Mouse (Mus musculus): ENCODE measurements around the gene Nkx2-4. TPM values are rescaled to one million over a fixed set of nuclear protein-coding genes. Genes with fewer than 3 reads are reported as not detected.

Gene Nkx2-4
- polyA plus RNA-seq, 1 experiment from 2014 or later, result not detected

GRCm38 (mm10) chr2:147074399-147074798 lies 10.8 kb downstream of the Nkx2-4 start:
- Histone ChIP-seq H3K9me3 (ENCODE audit: control insufficient read depth, low read length) (no peaks in the 10 kb centered on the region), H3K36me3 (ENCODE audit: control insufficient read depth, insufficient read depth, low read length) (peaks cover 43% of the 10 kb centered on the region), H3K4me2 (ENCODE audit: low read length) (no peak overlapping the region), H3K4me1 (ENCODE audit: control insufficient read depth, insufficient read depth, low read length) (no peaks in the 10 kb centered on the region), H3K9ac (replicated peaks; ENCODE audit: low read length) (no peak overlapping the region), H3K4me3 (replicated peaks; ENCODE audit: low read depth, low read length) (no peak overlapping the region), H3K27me3 (ENCODE audit: control insufficient read depth, insufficient read depth, low read length) (peaks cover 8% of the 10 kb centered on the region), H3K27ac (replicated peaks; ENCODE audit: low read depth, low read length) (no peak overlapping the region)
- DNase-seq (no peak), ATAC-seq (ENCODE audit: low FRiP score, low TSS enrichment) (no peak)
- 95% methylated on average over 4 of the region's 4 CpGs for WGBS

DNA sequence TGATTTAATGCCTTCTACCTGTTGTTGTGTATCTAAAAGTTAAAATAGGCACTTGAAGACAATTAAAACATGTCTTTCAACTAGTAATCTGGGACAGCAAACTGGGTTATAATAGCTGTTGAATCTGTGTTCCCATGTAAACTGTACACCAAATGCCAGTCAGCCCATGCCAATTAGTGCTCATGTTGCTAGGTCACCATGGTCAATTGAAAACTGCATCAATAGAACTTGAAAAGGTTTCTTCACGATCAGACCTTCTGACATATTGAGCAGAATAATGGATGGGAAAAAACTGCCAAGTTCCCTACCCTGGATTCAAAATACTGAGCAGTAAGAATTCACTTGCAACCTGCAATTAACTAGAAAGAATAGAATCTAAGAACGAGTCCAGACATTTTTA lies 11.3 kb downstream of the Nkx2-4 start:
- Histone ChIP-seq H3K27ac (replicated peaks; ENCODE audit: low read depth, low read length) (no peak overlapping the region), H3K36me3 (ENCODE audit: control insufficient read depth, insufficient read depth, low read length) (peaks cover 48% of the 10 kb centered on the region), H3K4me3 (replicated peaks; ENCODE audit: low read depth, low read length) (no peak overlapping the region), H3K9me3 (ENCODE audit: control insufficient read depth, low read length) (no peaks in the 10 kb centered on the region), H3K4me1 (ENCODE audit: control insufficient read depth, insufficient read depth, low read length) (no peaks in the 10 kb centered on the region), H3K4me2 (ENCODE audit: low read length) (no peak overlapping the region), H3K27me3 (ENCODE audit: control insufficient read depth, insufficient read depth, low read length) (peaks cover 4% of the 10 kb centered on the region; the same call in 1 of the 2 replicates), H3K9ac (replicated peaks; ENCODE audit: low read length) (no peak overlapping the region)
- DNase-seq (no peak), ATAC-seq (ENCODE audit: low FRiP score, low TSS enrichment) (no peak)
- WGBS, result 72% methylated on average over 2 of the region's 2 CpGs

- Histone ChIP-seq H3K4me1 (ENCODE audit: control insufficient read depth, insufficient read depth, low read length) (no peaks in the 10 kb centered on the region), H3K9me3 (ENCODE audit: control insufficient read depth, low read length) (no peaks in the 10 kb centered on the region), H3K9ac (replicated peaks; ENCODE audit: low read length) (no peak overlapping the region), H3K4me2 (ENCODE audit: low read length) (no peak overlapping the region), H3K36me3 (ENCODE audit: control insufficient read depth, insufficient read depth, low read length) (peaks cover 35% of the 10 kb centered on the region), H3K27me3 (ENCODE audit: control insufficient read depth, insufficient read depth, low read length) (no peaks in the 10 kb centered on the region), H3K27ac (replicated peaks; ENCODE audit: low read depth, low read length) (no peak overlapping the region), H3K4me3 (replicated peaks; ENCODE audit: low read depth, low read length) (no peak overlapping the region)
- WGBS, result 89% methylated on average over 1 of the region's 1 CpGs
- DNase-seq (no peak), ATAC-seq (ENCODE audit: low FRiP score, low TSS enrichment) (no peak)
Measured at GRCm38 (mm10) chr2:147070305-147070704, 14.9 kb downstream of the Nkx2-4 start.

- no peak overlapping the region for H3K27ac ChIP-seq (replicated peaks; ENCODE audit: low read depth, low read length)
- no peak overlapping the region for H3K9ac ChIP-seq (replicated peaks; ENCODE audit: low read length)
- H3K36me3 ChIP-seq (ENCODE audit: control insufficient read depth, insufficient read depth, low read length), result peaks cover 33% of the 10 kb centered on the region
- H3K4me3 ChIP-seq (replicated peaks; ENCODE audit: low read depth, low read length), result no peak overlapping the region
- WGBS, result 13% methylated on average over 1 of the region's 1 CpGs
- DNase-seq (no peak), ATAC-seq (ENCODE audit: low FRiP score, low TSS enrichment) (no peak)
- H3K4me1 ChIP-seq (ENCODE audit: control insufficient read depth, insufficient read depth, low read length), result no peaks in the 10 kb centered on the region
- no peaks in the 10 kb centered on the region for H3K27me3 ChIP-seq (ENCODE audit: control insufficient read depth, insufficient read depth, low read length)
- H3K4me2 ChIP-seq (ENCODE audit: low read length), result no peak overlapping the region
- no peaks in the 10 kb centered on the region for H3K9me3 ChIP-seq (ENCODE audit: control insufficient read depth, low read length)
Measured at GRCm38 (mm10) chr2:147069077-147069476, 16.2 kb downstream of the Nkx2-4 start.

GRCm38 (mm10) chr2:147067480-147068246 lies 17.6 kb downstream of the Nkx2-4 start:
- H3K27me3 ChIP-seq (ENCODE audit: control insufficient read depth, insufficient read depth, low read length), result no peaks in the 10 kb centered on the region
- H3K9me3 ChIP-seq (ENCODE audit: control insufficient read depth, low read length), result no peaks in the 10 kb centered on the region
- WGBS, result 98% methylated on average over 1 of the region's 1 CpGs
- H3K36me3 ChIP-seq (ENCODE audit: control insufficient read depth, insufficient read depth, low read length), result peaks cover 35% of the 10 kb centered on the region
- H3K9ac ChIP-seq (replicated peaks; ENCODE audit: low read length), result no peak overlapping the region
- H3K4me1 ChIP-seq (ENCODE audit: control insufficient read depth, insufficient read depth, low read length), result no peaks in the 10 kb centered on the region
- H3K27ac ChIP-seq (replicated peaks; ENCODE audit: low read depth, low read length), result no peak overlapping the region
- no peak for DNase-seq
- no peak overlapping the region for H3K4me3 ChIP-seq (replicated peaks; ENCODE audit: low read depth, low read length)
- no peak for ATAC-seq (ENCODE audit: low FRiP score, low TSS enrichment)
- H3K4me2 ChIP-seq (ENCODE audit: low read length), result no peak overlapping the region

DNA sequence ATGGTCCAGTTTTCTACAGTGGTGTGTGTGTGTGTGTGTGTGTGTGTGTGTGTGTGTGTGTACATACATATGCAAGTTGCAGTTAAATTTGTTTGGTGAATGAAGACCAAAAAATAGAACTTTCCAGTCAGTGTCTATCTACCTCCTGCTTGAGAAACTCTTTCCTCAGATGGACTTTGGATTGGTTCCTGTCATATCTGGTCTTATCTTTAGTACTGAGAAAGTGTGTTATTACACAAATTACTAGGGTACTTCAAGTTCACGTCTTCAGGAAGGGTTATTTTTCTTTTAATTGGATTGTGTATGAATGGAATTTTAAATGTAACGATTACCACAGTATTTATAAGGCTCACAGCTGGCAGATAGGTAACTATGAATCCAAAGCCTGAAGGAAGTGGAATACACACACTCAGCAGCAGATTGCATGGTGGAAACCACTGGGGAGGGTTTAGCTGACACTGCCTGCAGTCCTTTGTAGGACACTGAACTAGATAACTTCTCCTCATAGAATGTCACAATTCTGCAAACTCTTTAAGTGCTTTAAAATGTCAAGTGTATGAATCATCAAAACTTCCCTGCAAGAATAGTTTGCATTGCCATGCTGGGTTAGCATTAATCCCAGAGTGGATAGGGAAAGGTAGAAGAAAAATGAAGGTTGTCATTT lies 31.9 kb downstream of the Nkx2-4 start:
- Histone ChIP-seq H3K4me1 (ENCODE audit: control insufficient read depth, insufficient read depth, low read length) (no peaks in the 10 kb centered on the region), H3K9ac (replicated peaks; ENCODE audit: low read length) (no peak overlapping the region), H3K9me3 (ENCODE audit: control insufficient read depth, low read length) (no peaks in the 10 kb centered on the region), H3K27me3 (ENCODE audit: control insufficient read depth, insufficient read depth, low read length) (no peaks in the 10 kb centered on the region), H3K36me3 (ENCODE audit: control insufficient read depth, insufficient read depth, low read length) (peaks cover 66% of the 10 kb centered on the region), H3K27ac (replicated peaks; ENCODE audit: low read depth, low read length) (no peak overlapping the region), H3K4me2 (ENCODE audit: low read length) (no peak overlapping the region), H3K4me3 (replicated peaks; ENCODE audit: low read depth, low read length) (no peak overlapping the region)
- 97% methylated on average over 2 of the region's 2 CpGs for WGBS
- no peak for ATAC-seq (ENCODE audit: low FRiP score, low TSS enrichment)
- DNase-seq, result no peak

- Histone ChIP-seq H3K9me3 (ENCODE audit: control insufficient read depth, low read length) (no peaks in the 10 kb centered on the region), H3K27ac (replicated peaks; ENCODE audit: low read depth, low read length) (no peak overlapping the region), H3K9ac (replicated peaks; ENCODE audit: low read length) (no peak overlapping the region), H3K4me1 (ENCODE audit: control insufficient read depth, insufficient read depth, low read length) (no peaks in the 10 kb centered on the region), H3K4me2 (ENCODE audit: low read length) (no peak overlapping the region), H3K27me3 (ENCODE audit: control insufficient read depth, insufficient read depth, low read length) (no peaks in the 10 kb centered on the region), H3K4me3 (replicated peaks; ENCODE audit: low read depth, low read length) (no peak overlapping the region), H3K36me3 (ENCODE audit: control insufficient read depth, insufficient read depth, low read length) (peaks cover 56% of the 10 kb centered on the region)
- ATAC-seq (ENCODE audit: low FRiP score, low TSS enrichment) (no peak), DNase-seq (no peak)
- 93% methylated on average over 3 of the region's 3 CpGs for WGBS
Measured at GRCm38 (mm10) chr2:147047051-147047450, 38.2 kb downstream of the Nkx2-4 start.

DNA sequence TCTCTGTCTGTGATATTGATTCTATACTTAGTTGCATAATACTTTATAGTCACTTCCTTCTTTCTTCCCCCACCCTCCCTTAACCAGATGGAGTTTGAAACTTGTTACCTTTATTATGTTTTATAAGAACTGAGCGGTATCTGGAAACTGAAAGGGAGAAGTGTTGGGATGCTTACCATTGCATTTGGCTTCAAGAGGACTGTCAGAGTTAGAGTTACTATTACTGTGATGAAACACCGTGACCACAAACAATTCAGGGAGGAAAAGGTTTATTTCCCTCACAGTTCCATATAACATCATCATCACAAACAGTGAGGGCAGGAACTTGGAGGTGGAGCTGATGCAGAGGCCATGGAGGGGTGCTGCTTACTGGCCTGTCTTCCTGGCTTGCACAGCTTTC lies 49.4 kb downstream of the Nkx2-4 start:
- H3K9ac ChIP-seq (replicated peaks; ENCODE audit: low read length), result no peak overlapping the region
- H3K4me3 ChIP-seq (replicated peaks; ENCODE audit: low read depth, low read length), result no peak overlapping the region
- H3K9me3 ChIP-seq (ENCODE audit: control insufficient read depth, low read length), result no peaks in the 10 kb centered on the region
- ATAC-seq (ENCODE audit: low FRiP score, low TSS enrichment) (no peak), DNase-seq (no peak)
- H3K36me3 ChIP-seq (ENCODE audit: control insufficient read depth, insufficient read depth, low read length), result peaks cover 45% of the 10 kb centered on the region
- 97% methylated on average over 2 of the region's 2 CpGs for WGBS
- H3K4me1 ChIP-seq (ENCODE audit: control insufficient read depth, insufficient read depth, low read length), result no peaks in the 10 kb centered on the region
- H3K27ac ChIP-seq (replicated peaks; ENCODE audit: low read depth, low read length), result no peak overlapping the region
- H3K27me3 ChIP-seq (ENCODE audit: control insufficient read depth, insufficient read depth, low read length), result no peaks in the 10 kb centered on the region
- H3K4me2 ChIP-seq (ENCODE audit: low read length), result no peak overlapping the region

Measured in midbrain, embryonic 14.5 days (tissue).